Mouse (Mus musculus): ENCODE results near the gene Mgat4d. TPM values are rescaled to one million over a fixed set of nuclear protein-coding genes. Genes with fewer than 3 reads are reported as not detected.
A peak's percentile ranks its signal among the peaks of the same experiment; 100 is the strongest.
"Not testable (repeated sequence)": the region's sequence is repeated elsewhere in the genome, so short reads cannot be mapped to it uniquely, and the experiment has no call there.

Mgat4d gene
- polyA plus RNA-seq (2017; shearing (Covaris generic)), result not detected

- no peak for ATAC-seq
These were observed at the start of gene Mgat4d for GRCm38 (mm10) chr8:83348263-83348662. Gene Mgat4d, plus strand, starts transcription at chr8:83348471.

GRCm38 (mm10) chr8:83300135-83300534 is 48.1 kb upstream of the Mgat4d start:
- ATAC-seq, result no peak

- ATAC-seq, result no peak
These were observed 43.3 kb upstream of the Mgat4d start for GRCm38 (mm10) chr8:83304946-83305345.

- no peak for ATAC-seq
These were observed 38.4 kb upstream of the Mgat4d start for GRCm38 (mm10) chr8:83309836-83310235.

- not testable (repeated sequence) for ATAC-seq
These were observed 33.2 kb upstream of the Mgat4d start for GRCm38 (mm10) chr8:83315084-83315483.

- ATAC-seq, result no peak
These were observed 32.6 kb upstream of the Mgat4d start for GRCm38 (mm10) chr8:83315691-83316090.

- ATAC-seq, result no peak
These were observed 27.7 kb upstream of the Mgat4d start for GRCm38 (mm10) chr8:83320543-83320942.

GRCm38 (mm10) chr8:83322374-83322773 is 25.9 kb upstream of the Mgat4d start:
- ATAC-seq, result no peak

- ATAC-seq, result no peak
These were observed 25.2 kb upstream of the Mgat4d start for GRCm38 (mm10) chr8:83323056-83323455.

- no peak for ATAC-seq
These were observed 20.4 kb upstream of the Mgat4d start for GRCm38 (mm10) chr8:83327889-83328288.

GRCm38 (mm10) chr8:83331567-83331898 is 16.7 kb upstream of the Mgat4d start:
- ATAC-seq, result no peak

- peak; percentile 98 for ATAC-seq
These were observed 16.2 kb upstream of the Mgat4d start, which contains the start of gene Elmod2 for GRCm38 (mm10) chr8:83331899-83332697. Gene Elmod2, minus strand, starts transcription at chr8:83332486.

- ATAC-seq, result no peak
These were observed 15.4 kb upstream of the Mgat4d start for GRCm38 (mm10) chr8:83332864-83333263.

GRCm38 (mm10) chr8:83342076-83342475 is 6.2 kb upstream of the Mgat4d start:
- ATAC-seq, result no peak

GRCm38 (mm10) chr8:83342693-83343092 is 5.6 kb upstream of the Mgat4d start:
- no peak for ATAC-seq

- ATAC-seq, result no peak
These were observed 3.0 kb downstream of the Mgat4d start for GRCm38 (mm10) chr8:83351315-83351714.

- ATAC-seq, result no peak
These were observed 15.0 kb downstream of the Mgat4d start for GRCm38 (mm10) chr8:83363156-83363769.

GRCm38 (mm10) chr8:83377231-83377630 is 29.0 kb downstream of the Mgat4d start:
- no peak for ATAC-seq

- ATAC-seq, result no peak
These were observed 31.9 kb downstream of the Mgat4d start for GRCm38 (mm10) chr8:83380141-83380540.

GRCm38 (mm10) chr8:83381016-83381415 is 32.7 kb downstream of the Mgat4d start:
- no peak for ATAC-seq

GRCm38 (mm10) chr8:83382850-83383249 is 34.6 kb downstream of the Mgat4d start:
- no peak for ATAC-seq

GRCm38 (mm10) chr8:83389316-83390005 is 41.2 kb downstream of the Mgat4d start, which contains the start of gene Clgn:
Gene Clgn, plus strand, starts transcription at chr8:83389867.
- peak; percentile 23 for ATAC-seq

GRCm38 (mm10) chr8:83390006-83390701 is 41.9 kb downstream of the Mgat4d start:
- ATAC-seq, result no peak

Measured in activated CD4-positive, CD25-positive, alpha-beta regulatory T cell, adult 4 months (primary cell).